Mouse (Mus musculus) thymus, adult 2 months (tissue): ENCODE results near the gene Ppp1r3g.

ENCODE experiments used
- CTCF ChIP-seq: fragments of 200-500 bp; IDR thresholded peaks from 2 replicates; pipeline ENCODE4 v1.5.1; 2012; ENCODE audit warnings: mild to moderate bottlenecking, control low read depth, low read length, moderate library complexity, borderline replicate concordance; ENCODE audit not compliant: control insufficient read depth, poor library complexity, insufficient read depth; ENCODE audit errors: extremely low read depth
- POLR2A ChIP-seq: fragments of 200-500 bp; IDR thresholded peaks from 2 replicates; pipeline ENCODE4 v1.6.1; 2012; ENCODE audit warnings: mild to moderate bottlenecking, low read length, control low read depth, moderate library complexity; ENCODE audit not compliant: control insufficient read depth, poor library complexity, insufficient read depth; ENCODE audit errors: extremely low read depth

- TF ChIP-seq CTCF = no peak
- no peak for TF ChIP-seq POLR2A
Observed at GRCm38 (mm10) chr13:35980471-35980870, 21.8 kb downstream of the Ppp1r3g start.
